Mouse (Mus musculus) stomach, postnatal 0 days (tissue): ENCODE results near the gene Lmo7.

Source experiments
- CTCF ChIP-seq: IDR thresholded peaks from 2 replicates; pipeline ENCODE4 v1.5.1; 2016; ENCODE audit warnings: antibody characterized with exemption, low read depth, mild to moderate bottlenecking, moderate library complexity
- EP300 ChIP-seq: optimal IDR thresholded peaks from 2 replicates; pipeline ENCODE3; 2016; ENCODE audit warnings: antibody characterized with exemption

- no peak for TF ChIP-seq EP300
- no peak for TF ChIP-seq CTCF
These were observed 116.5 kb downstream of the Lmo7 start for GRCm38 (mm10) chr14:101846097-101846882.
